Mouse (Mus musculus) embryonic fibroblast, embryonic 13.5 days (primary cell): ENCODE data around the gene Atp6v1g2.

Experiments
- CTCF ChIP-seq: IDR thresholded peaks from 2 replicates; pipeline ENCODE4 v1.5.1; 2011; ENCODE audit warnings: mild to moderate bottlenecking, control low read depth, low read length, moderate library complexity, borderline replicate concordance; ENCODE audit not compliant: insufficient read depth
- POLR2A ChIP-seq: IDR thresholded peaks from 2 replicates; pipeline ENCODE4 v1.6.1; 2011; ENCODE audit warnings: low read depth, mild to moderate bottlenecking, control low read depth, low read length, moderate library complexity

DNA sequence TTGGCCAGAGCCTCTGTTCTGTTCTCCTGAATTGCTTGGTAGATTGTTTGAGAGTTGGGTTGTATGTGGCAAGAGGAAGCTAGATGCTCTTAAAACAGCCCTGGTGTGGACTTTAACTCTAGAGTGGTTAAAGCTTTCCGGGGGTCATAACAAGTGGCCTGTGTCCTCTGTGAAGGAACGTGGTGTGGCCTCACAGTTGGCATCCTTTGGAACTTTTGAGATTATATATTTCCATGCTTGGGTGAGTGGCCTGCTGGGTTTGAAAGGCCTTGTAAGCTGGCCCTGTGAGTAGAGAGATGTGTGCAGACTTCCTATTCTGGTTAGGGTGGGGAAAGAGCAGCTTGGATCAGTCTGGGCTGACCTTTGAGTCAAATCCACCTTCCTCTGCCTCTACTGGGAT lies 11.5 kb downstream of the Atp6v1g2 start:
- TF ChIP-seq CTCF (no peak), POLR2A (no peak)
